Mouse (Mus musculus) right cerebral cortex, postnatal 25 days (tissue): Measurements from ENCODE around the gene Ppa2.

Source experiments
- DNase-seq: peaks from one replicate; pipeline ENCODE4 v3.0.0; 2022

The Ppa2 gene

DNA sequence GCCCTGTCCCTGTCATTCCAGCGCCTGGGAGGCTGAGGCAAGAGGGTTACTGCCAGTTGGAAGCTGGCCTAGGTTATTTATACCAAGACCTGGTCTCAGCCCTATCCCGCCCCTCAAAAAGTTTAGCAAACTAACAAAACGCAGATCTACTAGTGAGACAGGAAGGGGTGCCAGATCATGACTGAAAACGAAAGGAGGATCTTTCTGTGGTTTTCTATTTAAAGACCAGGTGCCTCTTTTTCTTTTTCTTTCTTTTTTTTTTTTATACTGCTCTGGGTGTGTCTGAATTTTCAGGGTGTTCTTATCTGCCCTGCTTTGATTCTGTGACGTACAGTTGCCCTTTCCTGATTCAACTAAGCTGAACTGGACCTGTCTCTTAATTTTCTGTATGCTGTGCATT is 22.4 kb downstream of the Ppa2 start:
- no peak for DNase-seq

DNA sequence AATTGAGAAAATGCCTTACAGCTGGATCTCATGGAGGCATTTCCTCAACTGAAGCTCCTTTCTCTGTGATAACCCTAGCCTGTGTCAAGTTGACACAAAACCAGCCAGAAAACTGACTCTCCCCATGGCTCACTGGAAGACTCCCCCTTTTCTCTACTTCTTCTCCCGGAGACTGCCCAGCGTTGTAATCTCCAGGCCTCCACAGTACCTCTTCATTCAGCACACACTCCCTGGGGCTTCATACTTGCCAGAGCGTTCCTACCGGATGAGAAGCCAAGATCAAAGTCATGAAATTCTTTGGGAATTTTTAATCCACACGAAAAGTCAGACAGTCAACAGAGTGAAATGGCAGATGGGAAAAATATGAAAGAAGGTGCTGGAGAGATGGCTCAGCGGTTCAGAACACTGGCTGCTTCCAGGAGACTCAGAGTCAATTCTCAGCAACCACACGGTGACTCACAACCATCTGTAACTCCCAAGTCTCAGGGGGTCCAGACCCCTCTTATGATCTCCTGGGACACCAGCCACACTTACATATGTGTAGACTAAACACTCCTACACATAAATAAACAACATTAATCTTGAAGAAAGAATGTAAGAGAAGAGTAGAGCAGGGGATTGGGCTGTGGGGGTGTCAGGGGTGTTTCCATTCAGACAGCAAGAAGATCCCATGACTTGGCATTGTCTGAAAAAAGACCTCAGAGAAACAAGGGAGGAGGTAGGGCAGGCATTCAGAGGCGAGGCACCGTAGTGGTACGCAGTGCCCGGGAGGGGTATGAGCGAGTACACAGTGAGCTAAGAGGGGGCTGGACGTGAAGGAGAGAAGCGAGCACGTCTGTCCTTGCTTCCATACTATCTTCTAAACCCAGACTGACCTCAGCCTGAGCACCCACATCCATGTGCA is 23.6 kb downstream of the Ppa2 start:
- no peak for DNase-seq

DNA sequence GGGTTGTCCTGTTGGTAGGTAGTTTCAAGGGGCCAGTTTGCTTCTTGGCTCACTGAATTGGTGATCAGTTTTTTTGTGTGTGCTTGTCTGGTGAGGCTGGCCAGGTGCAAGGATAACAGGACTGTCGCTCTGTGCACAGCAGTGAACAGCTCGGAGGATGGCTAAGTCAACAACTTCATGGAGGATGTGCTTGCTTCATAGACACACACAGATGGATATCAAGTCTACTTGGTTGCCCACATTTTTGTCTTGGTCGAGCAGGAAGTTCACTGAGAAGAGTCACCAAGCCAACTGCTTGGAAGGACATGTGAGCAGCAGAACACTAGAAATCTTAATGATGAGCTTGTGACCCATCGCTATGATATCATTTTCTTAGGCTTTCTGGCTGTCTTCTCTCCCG is 24.8 kb downstream of the Ppa2 start:
- no peak for DNase-seq

DNA sequence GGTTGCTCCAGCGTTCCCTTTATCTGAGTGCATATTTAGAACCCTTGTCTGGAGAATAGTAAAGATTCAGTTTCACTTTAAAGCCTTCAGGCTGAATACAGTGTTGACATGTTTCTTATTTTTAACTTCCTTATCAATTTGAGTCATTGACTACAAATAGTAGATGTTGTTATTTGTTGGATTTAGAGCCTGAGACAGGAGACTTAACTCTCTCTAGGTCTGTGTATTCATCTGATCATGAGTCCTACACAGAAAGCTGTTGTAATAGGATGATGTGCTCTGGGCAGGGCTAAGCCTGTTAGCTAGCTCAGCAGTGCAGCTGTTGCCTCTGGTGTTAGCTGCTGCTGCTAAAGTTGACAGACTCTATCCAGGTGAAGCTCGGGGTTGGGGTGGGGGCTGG is 25.3 kb downstream of the Ppa2 start:
- DNase-seq = no peak

DNA sequence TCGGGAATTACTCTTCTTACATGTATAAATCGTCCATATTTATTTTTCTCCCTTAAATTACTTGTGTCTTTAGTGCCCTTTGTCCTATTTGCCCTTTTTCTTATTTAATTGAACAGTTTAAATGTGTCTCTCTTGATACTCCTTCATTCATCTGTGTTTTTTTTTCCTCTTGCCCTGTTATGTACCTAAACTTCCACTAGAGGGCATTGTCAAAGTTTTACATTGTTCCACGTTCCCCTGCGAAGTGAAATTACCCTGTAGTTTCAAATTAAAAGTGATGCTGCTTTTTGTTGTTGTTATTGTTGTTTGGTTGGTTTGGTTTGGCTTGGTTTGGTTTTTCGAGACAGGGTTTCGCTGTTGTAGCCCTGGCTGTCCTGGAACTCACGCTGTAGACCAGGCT is 26.5 kb downstream of the Ppa2 start:
- DNase-seq = no peak

DNA sequence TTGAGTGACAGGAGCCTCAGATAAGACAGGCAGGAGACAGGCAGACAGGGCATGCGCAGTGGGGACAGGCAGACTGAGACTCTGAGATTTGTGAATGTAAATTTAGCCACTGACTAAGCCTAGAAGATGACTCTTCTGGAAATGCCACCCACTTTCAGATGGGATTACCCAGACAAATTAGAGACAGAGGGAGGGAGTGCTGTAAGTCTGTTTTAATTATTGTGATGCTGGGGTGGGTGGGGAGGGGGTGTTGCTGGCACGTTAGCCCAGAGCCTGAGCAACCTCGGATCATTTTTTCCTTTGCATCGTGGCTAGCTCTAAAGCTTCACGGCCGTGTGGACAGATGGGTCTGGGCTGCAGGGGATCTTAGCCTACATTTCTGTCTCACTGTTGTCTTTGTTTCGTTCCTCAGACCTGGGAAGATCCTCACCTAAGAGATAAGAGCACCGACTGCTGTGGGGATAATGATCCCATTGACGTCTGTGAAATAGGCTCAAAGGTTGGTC is 29.0 kb downstream of the Ppa2 start:
- DNase-seq = peak; percentile 58

DNA sequence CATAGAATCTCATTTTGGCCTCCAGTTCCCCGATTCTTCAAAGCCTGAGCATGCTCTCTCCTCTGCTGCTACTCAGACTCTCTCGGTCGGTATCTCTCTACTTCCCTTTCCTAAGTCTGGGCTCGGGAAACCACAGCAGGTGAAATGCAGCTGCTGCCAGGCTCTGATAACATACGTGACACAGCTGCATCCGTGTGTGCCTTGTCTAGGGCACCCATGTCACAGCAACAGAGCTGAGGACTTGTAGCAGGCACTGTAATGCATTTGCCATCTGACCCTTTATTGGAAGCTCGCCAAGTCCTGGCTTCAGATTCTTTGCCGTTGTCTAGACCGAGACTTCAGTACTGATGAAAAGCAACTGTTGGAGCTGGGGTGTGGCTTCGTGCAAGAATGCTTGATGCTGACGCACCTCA is 29.5 kb downstream of the Ppa2 start:
- no peak for DNase-seq

DNA sequence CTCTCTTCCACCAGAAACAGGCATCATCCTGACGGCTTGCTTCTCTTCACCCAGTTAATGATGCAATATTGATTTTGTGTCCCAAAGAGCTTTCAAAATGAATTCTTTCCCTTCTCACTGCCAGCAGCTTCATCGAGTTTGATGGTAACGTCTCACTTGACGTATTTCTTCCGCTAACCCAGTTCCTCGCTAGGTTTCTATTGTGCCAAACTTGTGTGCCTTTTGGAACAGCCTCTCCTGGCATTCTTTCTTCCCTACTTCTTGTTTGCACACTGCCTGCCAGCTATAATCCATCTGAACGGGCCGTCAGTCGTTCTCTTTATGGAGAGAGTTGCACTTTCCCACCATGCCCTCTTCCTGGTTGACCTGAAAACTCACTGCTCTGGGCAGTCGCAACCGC is 31.2 kb downstream of the Ppa2 start:
- no peak for DNase-seq

DNA sequence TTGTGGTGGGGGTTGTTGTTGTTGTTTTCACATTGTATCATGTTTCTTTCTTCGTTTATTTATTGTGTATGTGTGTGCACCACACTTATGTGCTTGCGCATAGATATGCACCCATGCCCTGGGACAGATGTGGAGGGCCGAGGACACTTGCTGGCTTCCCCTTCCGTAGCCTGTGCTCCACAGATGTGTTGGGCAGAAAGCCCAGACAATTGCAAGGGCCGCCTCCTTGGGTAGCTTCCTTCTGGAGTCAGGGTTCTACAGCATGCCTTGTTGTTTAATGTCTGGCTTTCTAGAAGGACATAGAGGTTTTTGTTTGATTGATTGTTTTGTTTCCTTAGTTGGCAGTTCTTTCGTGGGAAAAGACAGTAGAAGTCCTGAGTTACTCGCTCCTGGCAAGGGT is 37.6 kb downstream of the Ppa2 start:
- DNase-seq = no peak

DNA sequence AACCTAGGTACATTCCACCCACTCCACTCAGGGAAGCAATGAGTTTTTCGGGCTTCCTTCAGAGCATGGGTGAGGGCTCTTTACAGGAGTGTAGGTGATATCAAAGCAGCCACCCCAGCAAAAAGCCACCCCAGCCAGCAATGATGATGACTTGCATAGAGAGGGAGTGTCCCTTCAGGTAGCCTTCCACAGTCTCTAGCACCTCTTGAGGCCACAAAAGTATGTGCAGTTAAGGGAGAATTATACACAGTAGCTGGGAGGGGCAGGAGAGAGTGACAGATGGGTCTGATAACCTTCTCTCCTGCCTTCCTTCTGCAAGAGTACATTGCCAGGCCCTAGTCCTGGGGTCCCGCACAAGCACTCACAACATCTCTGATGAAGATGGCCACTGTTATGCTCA is 38.9 kb downstream of the Ppa2 start:
- no peak for DNase-seq

DNA sequence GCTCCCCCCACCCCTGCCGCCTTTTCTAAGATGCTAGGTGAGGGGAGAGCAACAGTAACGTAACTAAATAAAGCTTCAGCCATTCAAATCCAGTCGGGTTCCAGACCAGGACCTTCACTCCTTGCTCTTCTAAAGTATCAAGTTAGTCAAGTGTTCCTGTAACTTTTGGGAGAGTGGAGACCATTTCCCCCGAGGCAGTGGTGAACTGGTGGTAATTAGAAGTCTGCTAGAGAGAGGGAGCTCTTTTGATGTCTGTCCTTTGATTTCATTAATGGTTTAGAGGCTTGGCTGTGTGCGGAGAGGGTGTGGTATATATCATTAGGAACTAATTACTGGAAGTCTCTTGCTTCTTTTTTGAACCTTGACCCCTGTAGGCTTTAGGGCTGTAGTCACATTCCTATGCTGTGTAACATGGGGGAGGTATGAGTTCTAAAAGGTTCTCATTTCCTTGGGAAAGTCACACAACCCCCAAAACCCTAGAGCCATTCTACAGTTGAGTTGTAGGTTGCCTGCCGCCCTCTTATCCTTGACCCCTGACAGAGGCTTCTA is 47.6 kb downstream of the Ppa2 start:
- DNase-seq = no peak

DNA sequence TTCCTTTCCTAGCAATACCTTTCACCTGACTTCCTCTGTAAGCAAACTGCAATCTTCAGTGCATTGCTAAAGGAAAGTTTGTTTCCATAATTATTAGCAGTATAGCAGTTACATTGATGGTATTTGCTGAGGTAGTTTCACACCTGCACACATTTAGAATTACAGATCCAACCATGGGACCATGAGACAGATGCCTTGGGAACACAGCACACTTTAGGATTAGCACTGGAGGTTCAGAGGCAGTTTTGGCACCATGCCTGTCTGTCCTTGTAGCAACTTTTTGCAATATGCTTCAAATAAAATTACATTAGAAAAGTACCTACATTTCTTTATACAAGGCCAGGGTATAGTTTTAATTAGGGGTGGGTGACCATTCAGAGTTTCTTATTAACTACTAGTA is 48.1 kb downstream of the Ppa2 start:
- DNase-seq = no peak

DNA sequence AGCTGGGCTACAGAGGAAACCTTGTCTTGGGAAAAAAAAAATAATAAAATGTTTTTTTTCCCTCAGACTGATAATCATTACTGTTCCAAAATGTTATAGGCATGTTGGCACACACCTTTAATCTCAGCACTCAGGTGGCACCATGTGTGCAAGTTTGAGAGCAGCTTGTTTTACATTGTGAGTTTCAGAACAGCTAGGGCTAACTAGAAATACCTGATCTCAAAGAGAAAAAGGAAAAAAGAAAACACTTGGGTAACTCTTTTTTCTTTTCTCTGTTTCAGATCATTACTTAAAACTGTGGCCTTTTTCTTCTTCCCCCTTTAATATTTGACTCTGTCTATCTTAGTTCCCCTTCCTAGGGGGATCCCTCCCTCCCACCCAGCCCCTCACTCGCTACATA is 51.5 kb downstream of the Ppa2 start:
- no peak for DNase-seq

DNA sequence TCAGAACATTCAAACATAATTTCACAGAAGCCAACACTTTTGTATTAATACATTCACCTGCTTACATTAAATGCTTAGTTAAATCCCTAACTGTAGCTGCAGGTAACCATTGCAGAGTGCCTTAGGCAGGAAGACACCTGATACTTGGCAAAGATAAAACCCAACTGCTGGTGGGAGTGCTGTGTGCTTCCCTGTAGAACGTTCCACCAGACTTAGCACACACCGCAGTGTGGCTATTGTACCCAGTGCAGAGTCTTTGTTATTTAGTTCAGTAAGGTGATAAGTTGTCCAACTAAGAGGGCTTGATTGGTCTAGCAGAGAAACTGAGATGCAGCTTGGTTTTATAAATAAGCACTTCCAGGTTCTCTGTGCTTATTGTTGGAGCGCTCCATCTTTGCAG is 54.2 kb downstream of the Ppa2 start:
- DNase-seq = no peak

DNA sequence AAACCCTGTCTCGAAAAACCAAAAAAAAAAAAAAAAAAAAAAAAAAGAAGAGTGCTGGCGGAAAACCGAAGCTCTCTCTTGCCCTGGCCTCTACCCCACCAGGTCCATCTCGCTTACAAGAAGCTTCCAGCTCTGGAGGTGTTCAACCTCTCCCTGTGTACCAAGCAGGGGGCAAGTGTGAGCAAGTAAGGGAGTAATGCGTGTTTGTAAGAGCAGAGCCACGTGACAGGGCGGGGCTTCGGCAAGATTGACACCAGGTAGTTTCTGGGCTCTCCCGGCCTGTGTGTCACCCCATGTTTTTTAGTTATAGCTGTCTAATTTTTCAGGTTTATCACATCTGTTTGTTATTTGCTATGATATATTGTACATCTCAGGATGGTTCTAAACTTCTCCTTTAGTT is 56.2 kb downstream of the Ppa2 start:
- no peak for DNase-seq

DNA sequence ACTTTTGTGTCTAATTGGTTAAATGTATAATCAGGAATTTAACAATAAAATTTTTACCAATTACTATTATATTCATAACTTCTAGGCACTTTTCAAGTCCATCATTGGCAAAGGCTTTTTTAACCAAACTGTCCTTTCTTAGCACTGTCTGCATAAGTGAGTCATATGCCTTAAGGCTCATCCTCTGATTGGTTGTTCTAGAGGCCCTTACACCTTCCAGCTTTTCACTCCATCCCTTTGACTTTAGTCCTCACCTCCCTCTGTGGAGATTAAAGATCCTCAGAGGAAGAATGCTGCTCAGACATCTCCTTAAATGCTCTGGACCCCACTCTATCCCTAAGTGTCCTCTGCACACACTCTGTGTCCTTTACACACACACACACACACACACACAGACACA is 68.3 kb downstream of the Ppa2 start:
- DNase-seq = no peak

DNA sequence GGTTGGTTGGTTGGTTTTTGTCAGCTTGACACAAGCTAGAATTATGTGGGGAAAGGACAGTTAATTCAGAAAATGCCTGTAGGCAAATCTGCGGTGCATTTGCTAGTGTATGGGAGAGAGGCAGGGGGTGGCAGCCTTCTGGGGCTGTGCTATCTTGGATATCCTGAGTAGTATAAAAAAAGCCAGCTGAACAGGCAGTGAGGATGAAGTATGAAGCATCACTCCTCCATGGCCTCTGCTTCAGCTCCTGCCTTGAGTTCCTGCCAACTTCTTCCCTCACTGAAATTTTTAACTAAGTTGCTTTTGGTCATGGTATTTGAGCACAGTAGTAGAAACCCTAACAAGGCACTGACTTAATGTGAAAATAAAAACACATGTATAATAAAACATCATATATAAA is 70.1 kb downstream of the Ppa2 start:
- DNase-seq = peak; percentile 19

DNA sequence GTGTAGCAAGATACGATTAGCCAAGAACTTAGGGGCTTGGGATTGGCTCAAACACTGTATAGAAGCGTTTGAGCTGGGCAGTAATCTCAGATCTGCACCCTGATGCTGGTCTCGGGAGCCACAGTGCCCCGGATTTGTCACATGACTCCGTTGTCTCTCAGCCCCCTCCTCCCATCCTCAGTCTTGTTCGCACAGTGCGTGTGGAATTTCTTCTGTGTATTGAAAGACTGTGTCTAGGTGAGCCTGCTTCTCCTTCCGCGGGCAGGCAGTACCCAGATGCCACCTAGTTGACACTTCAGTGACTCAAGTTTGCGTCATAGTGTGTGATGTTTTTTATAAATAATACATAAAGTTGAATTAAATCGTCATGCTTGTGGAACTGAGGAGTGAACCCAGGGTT is 71.6 kb downstream of the Ppa2 start:
- no peak for DNase-seq

DNA sequence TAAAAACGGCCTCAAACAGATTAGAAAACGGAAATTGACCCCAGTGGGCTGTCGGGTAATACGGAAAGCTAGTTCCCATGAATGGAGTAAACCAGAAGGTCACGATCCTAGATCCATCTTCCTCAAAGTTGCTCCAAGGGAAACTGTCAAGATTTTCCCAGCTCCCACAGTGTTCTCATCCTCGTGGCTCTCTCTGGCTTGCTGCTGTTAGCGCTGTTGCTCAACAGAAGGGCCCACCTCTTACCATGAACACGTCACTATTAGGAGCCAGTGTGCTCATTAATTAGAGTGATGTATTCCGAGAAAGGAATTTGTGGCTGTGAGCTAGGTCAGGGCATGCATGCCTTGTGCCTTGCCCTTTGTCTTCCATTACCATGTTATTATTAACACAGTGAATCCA is 72.2 kb downstream of the Ppa2 start:
- no peak for DNase-seq

DNA sequence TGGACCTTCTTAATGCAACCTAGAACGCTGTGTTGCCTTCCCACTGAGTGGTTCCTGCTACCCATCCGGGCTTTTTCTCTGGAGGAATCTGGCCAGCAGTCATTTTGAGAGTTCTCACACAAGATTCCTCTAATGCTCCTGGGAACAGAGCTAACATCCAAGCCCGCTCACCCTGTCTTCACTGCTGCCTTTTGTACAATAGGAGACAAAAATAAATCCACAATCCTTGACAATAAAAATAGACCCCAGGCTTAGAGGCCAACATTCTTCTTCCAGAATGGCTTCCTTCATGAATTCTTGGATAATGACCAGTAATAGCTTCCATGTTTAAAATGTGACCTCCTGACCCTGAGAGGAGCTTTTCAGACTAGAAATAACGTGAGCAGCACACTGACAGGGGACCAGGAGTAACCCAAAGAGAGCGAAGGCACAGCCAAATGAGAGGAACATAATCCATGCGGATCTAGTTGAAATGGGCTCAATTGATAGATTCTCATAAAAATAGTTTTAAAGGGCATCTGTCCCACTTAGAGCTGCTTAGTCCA is 74.3 kb downstream of the Ppa2 start:
- DNase-seq = no peak

DNA sequence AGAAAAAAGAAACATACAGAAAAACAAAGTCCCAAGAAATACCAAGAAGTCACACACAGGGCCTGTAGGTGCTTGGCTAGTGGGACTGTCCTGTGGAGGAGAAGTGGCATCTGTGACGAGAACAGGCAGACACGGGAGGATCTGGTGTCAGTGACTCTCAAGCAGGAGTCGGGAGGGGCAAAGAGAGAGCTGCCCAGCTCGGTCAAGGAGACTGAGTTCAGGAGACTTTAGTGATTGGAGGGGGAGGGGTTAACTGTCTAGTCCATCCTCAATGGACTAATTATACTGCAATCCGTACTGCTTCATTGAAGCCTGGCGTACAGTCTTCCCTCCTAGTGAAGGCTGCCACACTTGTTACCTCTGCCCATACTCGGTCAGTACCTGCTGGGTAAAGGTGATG is 77.4 kb downstream of the Ppa2 start:
- no peak for DNase-seq

DNA sequence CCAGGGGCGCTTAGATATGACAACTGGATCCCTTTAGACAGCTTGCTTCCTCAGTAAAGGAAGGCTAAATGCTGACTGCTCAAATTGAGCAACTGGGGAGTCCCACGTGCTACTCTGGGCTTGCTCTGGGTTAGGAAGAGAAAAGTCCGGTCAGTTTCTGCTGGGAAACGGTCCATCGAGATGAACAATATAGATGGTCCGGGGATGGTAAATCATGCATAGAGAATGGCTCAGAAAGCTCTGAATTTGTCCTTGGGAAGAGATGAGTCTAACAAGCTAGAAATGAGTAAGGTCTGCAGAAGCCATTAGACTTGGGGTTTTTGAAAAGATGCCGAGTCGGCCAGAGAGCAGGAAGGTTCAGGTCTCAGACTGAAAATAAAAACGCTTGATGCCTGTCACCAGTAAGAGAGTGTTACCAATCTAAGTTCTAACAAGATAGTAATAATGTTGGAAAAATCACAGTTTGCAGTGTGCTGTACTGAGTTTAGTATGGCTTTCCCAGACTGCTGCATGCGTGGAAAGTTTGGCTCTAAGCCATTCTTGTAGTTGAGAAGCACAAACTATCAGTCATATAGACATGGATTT is 80.0 kb downstream of the Ppa2 start:
- DNase-seq = no peak

DNA sequence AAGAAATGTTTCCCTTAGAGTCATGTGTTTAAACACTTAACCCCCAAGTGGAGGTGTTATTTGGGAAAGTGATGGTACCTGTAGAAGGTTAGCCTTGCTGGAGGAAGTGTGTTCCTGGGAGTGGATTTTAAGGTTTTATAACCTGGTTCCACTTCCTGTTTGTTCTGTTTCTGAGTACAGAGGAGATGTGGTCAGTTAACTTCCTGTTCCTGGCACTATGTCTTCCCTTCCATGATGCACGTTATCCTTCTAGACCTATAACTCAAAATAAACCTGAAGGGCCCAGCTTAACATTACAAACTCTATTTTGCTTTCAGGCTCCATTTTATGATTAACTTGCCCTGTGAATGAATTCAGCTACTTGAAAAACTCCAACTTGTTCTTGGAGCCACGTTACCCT is 84.6 kb downstream of the Ppa2 start:
- DNase-seq = no peak

DNA sequence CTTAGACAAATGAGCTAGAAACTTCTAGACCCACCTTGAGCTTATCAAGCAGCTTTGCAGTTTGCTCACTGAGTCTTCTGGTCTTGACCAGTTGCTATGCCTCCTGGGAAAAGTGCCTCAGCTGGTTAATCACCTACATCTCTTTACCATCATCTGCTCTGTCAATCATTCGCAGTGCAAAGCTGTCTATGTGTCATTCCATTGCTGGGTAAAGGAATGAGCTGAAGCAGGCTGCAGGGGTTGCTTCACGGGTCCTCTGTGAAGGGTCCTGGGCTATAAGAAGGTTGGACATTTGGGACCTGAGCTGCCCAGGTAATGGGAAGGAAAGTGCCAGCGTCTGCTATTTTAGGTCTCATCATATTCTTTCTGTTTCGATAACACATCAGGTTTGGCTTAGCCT is 93.9 kb downstream of the Ppa2 start:
- DNase-seq = no peak
